Mouse (Mus musculus) hindbrain, embryonic 11.5 days (tissue): ENCODE measurements around the gene Trip6. TPM values are rescaled to one million over a fixed set of nuclear protein-coding genes. Genes with fewer than 3 reads are reported as not detected.
A peak's percentile ranks its signal among the peaks of the same experiment; 100 is the strongest.

Experiments
- ATAC-seq: fragments of 200-750 bp; cut with Nextera tagmentation; 2 replicates; pipeline ENCODE4 v1.8.0; 2017; ENCODE audit warnings: mild to moderate bottlenecking, moderate TSS enrichment, moderate library complexity; ENCODE audit not compliant: low FRiP score
- DNase-seq: peaks from one replicate; pipeline ENCODE4 v3.0.0-alpha.2; 2015; ENCODE audit warnings: low spot score
- H3K27ac ChIP-seq: fragments of 300-500 bp; sonication (generic); 2 replicates; pipeline ENCODE4 v1.5.1; 2014; ENCODE audit warnings: mild to moderate bottlenecking, low read depth, low read length
- H3K27me3 ChIP-seq: fragments of 300-500 bp; sonication (generic); 2 replicates; pipeline ENCODE4 v1.6.1; 2014; ENCODE audit warnings: mild to moderate bottlenecking, low read length, moderate library complexity, mixed read lengths; ENCODE audit not compliant: control insufficient read depth, insufficient read depth
- H3K36me3 ChIP-seq: fragments of 300-500 bp; sonication (generic); 2 replicates; pipeline ENCODE4 v1.6.1; 2014; ENCODE audit warnings: mild to moderate bottlenecking, low read length, moderate library complexity, mixed read lengths; ENCODE audit not compliant: control insufficient read depth, insufficient read depth
- H3K4me1 ChIP-seq: fragments of 300-500 bp; sonication (generic); replicated peaks from 2 replicates; pipeline ENCODE4 v1.6.1; 2014; ENCODE audit warnings: low read length, mixed read lengths; ENCODE audit not compliant: control insufficient read depth, insufficient read depth
- H3K4me2 ChIP-seq: fragments of 300-500 bp; sonication (generic); replicated peaks from 2 replicates; pipeline ENCODE4 v1.6.1; 2014; ENCODE audit warnings: mild to moderate bottlenecking, low read depth, low read length
- H3K4me3 ChIP-seq: fragments of 300-500 bp; sonication (generic); 2 replicates; pipeline ENCODE4 v1.5.1; 2014; ENCODE audit warnings: low read depth, low read length
- H3K9ac ChIP-seq: fragments of 300-500 bp; sonication (generic); 2 replicates; pipeline ENCODE4 v1.6.1; 2014; ENCODE audit warnings: low read depth, low read length
- H3K9me3 ChIP-seq: fragments of 300-500 bp; sonication (generic); 2 replicates; pipeline ENCODE4 v1.6.1; 2016; ENCODE audit warnings: low read length; ENCODE audit not compliant: control insufficient read depth
- WGBS: fragments of 180-500 bp; shearing (Covaris S2); extraction: QIAGEN DNeasy Blood & Tissue Kit; methylation state at CpG from one replicate; pipeline ENCODE4 v1.1.7; 2014; 5-methylcytosine and 5-hydroxymethylcytosine counted together
- polyA plus RNA-seq: library from polyadenylated mRNA; unstranded; fragments of >200 nt; fragmentation: Nextera tagmentation; extraction: Ambion mirVana; gene quantifications from 2 replicates; pipeline ENCODE4 v1.2.1, GENCODE M21; 2014

Trip6 gene
- polyA plus RNA-seq, 1 experiment from 2014 or later, result 27.4 TPM

- Histone ChIP-seq H3K4me1 (0 out of 2 replicates have a peak, but pooled peaks cover 2% of the 10 kb centered on the region), H3K9me3 (no peaks in the 10 kb centered on the region), H3K27me3 (no peaks in the 10 kb centered on the region), H3K36me3 (peaks cover 27% of the 10 kb centered on the region; the same call in 1 of the 2 replicates), H3K9ac (no peak overlapping the region), H3K4me2 (no peak overlapping the region), H3K4me3 (no peak overlapping the region), H3K27ac (no peak overlapping the region)
- ATAC-seq (no peak), DNase-seq (no peak)
- 84% methylated on average over 7 of the region's 7 CpGs for WGBS
Measured at GRCm38 (mm10) chr5:137299240-137299639, 15.0 kb downstream of the Trip6 start.

GRCm38 (mm10) chr5:137297126-137297525, 17.1 kb downstream of the Trip6 start:
- 93% methylated on average over 14 of the region's 14 CpGs for WGBS
- 0 out of 2 replicates have a peak, but pooled peaks cover 2% of the 10 kb centered on the region for H3K4me1 ChIP-seq
- peaks cover 22% of the 10 kb centered on the region; the same call in 1 of the 2 replicates for H3K36me3 ChIP-seq
- DNase-seq (no peak), ATAC-seq (no peak)
- H3K27me3 ChIP-seq, result no peaks in the 10 kb centered on the region
- H3K4me3 ChIP-seq, result no peak overlapping the region
- H3K27ac ChIP-seq, result no peak overlapping the region
- no peaks in the 10 kb centered on the region for H3K9me3 ChIP-seq
- no peak overlapping the region for H3K9ac ChIP-seq
- H3K4me2 ChIP-seq, result no peak overlapping the region

GRCm38 (mm10) chr5:137295712-137296111, 18.5 kb downstream of the Trip6 start:
- H3K36me3 ChIP-seq, result peaks cover 9% of the 10 kb centered on the region; the same call in 1 of the 2 replicates
- ATAC-seq (no peak), DNase-seq (no peak)
- WGBS, result 89% methylated on average over 15 of the region's 15 CpGs
- H3K9me3 ChIP-seq, result no peaks in the 10 kb centered on the region
- H3K4me2 ChIP-seq, result no peak overlapping the region
- H3K4me1 ChIP-seq, result 0 out of 2 replicates have a peak, but pooled peaks cover 2% of the 10 kb centered on the region
- H3K27me3 ChIP-seq, result no peaks in the 10 kb centered on the region; the same call in 1 of the 2 replicates
- H3K27ac ChIP-seq, result no peak overlapping the region
- no peak overlapping the region for H3K4me3 ChIP-seq
- H3K9ac ChIP-seq, result no peak overlapping the region

GRCm38 (mm10) chr5:137295296-137295695, 18.9 kb downstream of the Trip6 start:
- peaks cover 5% of the 10 kb centered on the region; the same call in 1 of the 2 replicates for H3K36me3 ChIP-seq
- 78% methylated on average over 9 of the region's 9 CpGs for WGBS

GRCm38 (mm10) chr5:137294744-137295093, 19.5 kb downstream of the Trip6 start:
- 0 out of 2 replicates have a peak, but pooled peaks cover 2% of the 10 kb centered on the region for H3K36me3 ChIP-seq
- 10% methylated on average over 18 of the region's 18 CpGs for WGBS
- no peaks in the 10 kb centered on the region for H3K9me3 ChIP-seq
- H3K4me1 ChIP-seq, result 0 out of 2 replicates have a peak, but pooled peaks cover 2% of the 10 kb centered on the region
- peaks cover 9% of the 10 kb centered on the region for H3K27me3 ChIP-seq
- peak overlapping the region; percentile 81 for H3K4me2 ChIP-seq
- no peak for DNase-seq
- H3K9ac ChIP-seq, result peak overlapping the region; percentile 68
- peak overlapping the region; percentile 74 for H3K27ac ChIP-seq
- H3K4me3 ChIP-seq, result peak overlapping the region; percentile 43
- ATAC-seq, result peak; percentile 65; the same call in 1 of the 2 replicates

More at GRCm38 (mm10) chr5:137295296-137295695, 18.9 kb downstream of the Trip6 start:
- peak overlapping the region; percentile 68; the same call in 1 of the 2 replicates for H3K9ac ChIP-seq
- H3K9me3 ChIP-seq, result no peaks in the 10 kb centered on the region
- 0 out of 2 replicates have a peak, but pooled peaks cover 2% of the 10 kb centered on the region for H3K4me1 ChIP-seq
- ATAC-seq, result no peak
- no peak for DNase-seq
- peaks cover 3% of the 10 kb centered on the region for H3K27me3 ChIP-seq
- no peak overlapping the region for H3K27ac ChIP-seq
- peak overlapping the region; percentile 81 for H3K4me2 ChIP-seq
- H3K4me3 ChIP-seq, result peak overlapping the region; percentile 43; the same call in 1 of the 2 replicates

- peak; percentile 95 for ATAC-seq
- H3K4me3 ChIP-seq, result peak within 1 kb of the TSS; percentile 43
- peak; percentile 97 for DNase-seq
- no peaks in the 10 kb centered on the region for H3K9me3 ChIP-seq
- H3K27me3 ChIP-seq, result peaks cover 16% of the 10 kb centered on the region
- H3K9ac ChIP-seq, result peak within 1 kb of the TSS; percentile 68
- H3K4me2 ChIP-seq, result peak within 1 kb of the TSS; percentile 81
- H3K27ac ChIP-seq, result peak within 1 kb of the TSS; percentile 74
- under 1% methylated on average over 51 of the region's 52 CpGs for WGBS
- H3K4me1 ChIP-seq, result 0 out of 2 replicates have a peak, but pooled peaks cover 4% of the 10 kb centered on the region
- 0 out of 2 replicates have a peak, but pooled peaks cover 2% of the 10 kb centered on the region for H3K36me3 ChIP-seq
Measured at GRCm38 (mm10) chr5:137293839-137294743, 20.1 kb downstream of the Trip6 start, which contains the start of gene Ufsp1. Ufsp1 (plus strand) TSS chr5:137294629.

GRCm38 (mm10) chr5:137293282-137293681, 20.9 kb downstream of the Trip6 start:
- peak; percentile 67 for DNase-seq
- H3K4me3 ChIP-seq, result peak overlapping the region; percentile 43
- peaks cover 22% of the 10 kb centered on the region for H3K27me3 ChIP-seq
- peaks cover 6% of the 10 kb centered on the region; the same call in 1 of the 2 replicates for H3K4me1 ChIP-seq
- 2% methylated on average over 11 of the region's 15 CpGs for WGBS
- no peaks in the 10 kb centered on the region for H3K9me3 ChIP-seq
- H3K36me3 ChIP-seq, result no peaks in the 10 kb centered on the region
- no peak for ATAC-seq
- no peak overlapping the region for H3K27ac ChIP-seq
- H3K9ac ChIP-seq, result peak overlapping the region; percentile 57
- peak overlapping the region; percentile 81 for H3K4me2 ChIP-seq

GRCm38 (mm10) chr5:137291381-137291926, 22.8 kb downstream of the Trip6 start:
- Histone ChIP-seq H3K4me1 (peaks cover 18% of the 10 kb centered on the region), H3K27me3 (peaks cover 34% of the 10 kb centered on the region), H3K4me2 (no peak overlapping the region), H3K4me3 (no peak overlapping the region), H3K27ac (no peak overlapping the region), H3K9me3 (no peaks in the 10 kb centered on the region), H3K36me3 (no peaks in the 10 kb centered on the region), H3K9ac (no peak overlapping the region)
- ATAC-seq (no peak), DNase-seq (no peak)
- WGBS, result 85% methylated on average over 15 of the region's 15 CpGs
